Mouse (Mus musculus) kidney, embryonic 14.5 days (tissue): ENCODE data around the gene Acbd4. TPM values are rescaled to one million over a fixed set of nuclear protein-coding genes. Genes with fewer than 3 reads are reported as not detected.

Source experiments
- ATAC-seq: fragments of 200-750 bp; cut with Nextera tagmentation; 2 replicates; pipeline ENCODE4 v1.8.0; 2017; ENCODE audit warnings: moderate number of reproducible peaks, mild to moderate bottlenecking, moderate TSS enrichment, moderate library complexity; ENCODE audit not compliant: low FRiP score, low TSS enrichment
- H3K27ac ChIP-seq: fragments of 300-500 bp; sonication (generic); 2 replicates; pipeline ENCODE4 v1.5.1; 2014; ENCODE audit warnings: low read depth, mild to moderate bottlenecking, low read length, moderate library complexity, mixed read lengths
- H3K27me3 ChIP-seq: fragments of 300-500 bp; sonication (generic); 2 replicates; pipeline ENCODE4 v1.6.1; 2014; ENCODE audit warnings: mild to moderate bottlenecking, low read length; ENCODE audit not compliant: control insufficient read depth, insufficient read depth
- H3K36me3 ChIP-seq: fragments of 300-500 bp; sonication (generic); 2 replicates; pipeline ENCODE4 v1.6.1; 2014; ENCODE audit warnings: low read length, mixed read lengths; ENCODE audit not compliant: control insufficient read depth, insufficient read depth
- H3K4me1 ChIP-seq: fragments of 300-500 bp; sonication (generic); 2 replicates; pipeline ENCODE4 v1.6.1; 2014; ENCODE audit warnings: low read length, mixed read lengths; ENCODE audit not compliant: control insufficient read depth, insufficient read depth
- H3K4me2 ChIP-seq: fragments of 300-500 bp; sonication (generic); replicated peaks from 2 replicates; pipeline ENCODE4 v1.6.1; 2014; ENCODE audit warnings: low read depth, mild to moderate bottlenecking, low read length
- H3K4me3 ChIP-seq: fragments of 300-500 bp; sonication (generic); 2 replicates; pipeline ENCODE4 v1.5.1; 2014; ENCODE audit warnings: mild to moderate bottlenecking, low read length
- H3K9ac ChIP-seq: fragments of 300-500 bp; sonication (generic); 2 replicates; pipeline ENCODE4 v1.6.1; 2014; ENCODE audit warnings: low read depth, mild to moderate bottlenecking, low read length, moderate library complexity
- H3K9me3 ChIP-seq: fragments of 300-500 bp; sonication (generic); 2 replicates; pipeline ENCODE4 v1.6.1; 2016; ENCODE audit warnings: low read length; ENCODE audit not compliant: control insufficient read depth
- WGBS: fragments of 180-500 bp; shearing (Covaris S2); extraction: QIAGEN DNeasy Blood & Tissue Kit; methylation state at CpG from one replicate; pipeline ENCODE4 v1.1.7; 2014; 5-methylcytosine and 5-hydroxymethylcytosine counted together
- polyA plus RNA-seq: library from polyadenylated mRNA; unstranded; fragments of >200 nt; fragmentation: Nextera tagmentation; extraction: Ambion mirVana; gene quantifications from 2 replicates; pipeline ENCODE4 v1.2.1, GENCODE M21; 2014

Acbd4 gene
- polyA plus RNA-seq, 1 experiment from 2014 or later = 15.8 TPM

- H3K4me3 ChIP-seq = peak overlapping the region; percentile 70
- no peaks in the 10 kb centered on the region for H3K36me3 ChIP-seq
- peaks cover 21% of the 10 kb centered on the region for H3K4me1 ChIP-seq
- peak; percentile 70 for ATAC-seq
- H3K27me3 ChIP-seq = no peaks in the 10 kb centered on the region
- peak overlapping the region; percentile 85 for H3K9ac ChIP-seq
- peak overlapping the region; percentile 61 for H3K4me2 ChIP-seq
- no peaks in the 10 kb centered on the region for H3K9me3 ChIP-seq
- peak overlapping the region; percentile 86 for H3K27ac ChIP-seq
- under 1% methylated on average over 34 of the region's 34 CpGs for WGBS
These were observed 13.9 kb downstream of the Acbd4 start for GRCm38 (mm10) chr11:103115163-103116007.

- H3K4me3 ChIP-seq = peak within 1 kb of the TSS; percentile 70
- H3K27me3 ChIP-seq = no peaks in the 10 kb centered on the region
- H3K4me2 ChIP-seq = peak within 1 kb of the TSS; percentile 82
- peak; percentile 94 for ATAC-seq
- H3K9me3 ChIP-seq = no peaks in the 10 kb centered on the region
- under 1% methylated on average over 53 of the region's 53 CpGs for WGBS
- H3K36me3 ChIP-seq = no peaks in the 10 kb centered on the region
- H3K27ac ChIP-seq = peak within 1 kb of the TSS; percentile 86
- peaks cover 19% of the 10 kb centered on the region for H3K4me1 ChIP-seq
- H3K9ac ChIP-seq = peak within 1 kb of the TSS; percentile 85
These were observed 14.7 kb downstream of the Acbd4 start, which contains the start of gene Hexim1 for GRCm38 (mm10) chr11:103116008-103116818. Gene Hexim1, plus strand, starts transcription at chr11:103116231.

GRCm38 (mm10) chr11:103116959-103117590 lies 15.6 kb downstream of the Acbd4 start:
- Histone ChIP-seq H3K9ac (peak overlapping the region; percentile 74), H3K36me3 (no peaks in the 10 kb centered on the region), H3K9me3 (no peaks in the 10 kb centered on the region), H3K27me3 (no peaks in the 10 kb centered on the region), H3K4me3 (peak overlapping the region; percentile 70), H3K27ac (peak overlapping the region; percentile 63; the same call in 1 of the 2 replicates), H3K4me1 (peaks cover 13% of the 10 kb centered on the region), H3K4me2 (peak overlapping the region; percentile 82)
- ATAC-seq = peak; percentile 30
- WGBS = under 1% methylated on average over 35 of the region's 35 CpGs

- ATAC-seq = no peak
- peak overlapping the region; percentile 63; the same call in 1 of the 2 replicates for H3K27ac ChIP-seq
- H3K9me3 ChIP-seq = no peaks in the 10 kb centered on the region
- under 1% methylated on average over 38 of the region's 38 CpGs for WGBS
- peak overlapping the region; percentile 74 for H3K9ac ChIP-seq
- peak overlapping the region; percentile 82 for H3K4me2 ChIP-seq
- peak overlapping the region; percentile 70 for H3K4me3 ChIP-seq
- H3K27me3 ChIP-seq = no peaks in the 10 kb centered on the region
- peaks cover 10% of the 10 kb centered on the region for H3K4me1 ChIP-seq
- no peaks in the 10 kb centered on the region for H3K36me3 ChIP-seq
These were observed 16.1 kb downstream of the Acbd4 start for GRCm38 (mm10) chr11:103117591-103118009.

GRCm38 (mm10) chr11:103118866-103119265 lies 17.4 kb downstream of the Acbd4 start:
- Histone ChIP-seq H3K4me1 (peaks cover 10% of the 10 kb centered on the region), H3K4me2 (peak overlapping the region; percentile 82; the same call in 1 of the 2 replicates), H3K4me3 (no peak overlapping the region; the same call in 1 of the 2 replicates), H3K27ac (no peak overlapping the region), H3K9me3 (no peaks in the 10 kb centered on the region), H3K36me3 (no peaks in the 10 kb centered on the region), H3K9ac (no peak overlapping the region), H3K27me3 (no peaks in the 10 kb centered on the region)
- no peak for ATAC-seq
- 91% methylated on average over 2 of the region's 2 CpGs for WGBS

GRCm38 (mm10) chr11:103119609-103120008 lies 18.1 kb downstream of the Acbd4 start:
- H3K9me3 ChIP-seq = no peaks in the 10 kb centered on the region
- H3K27me3 ChIP-seq = no peaks in the 10 kb centered on the region
- ATAC-seq = no peak
- 58% methylated on average over 5 of the region's 5 CpGs for WGBS
- H3K27ac ChIP-seq = no peak overlapping the region
- H3K4me1 ChIP-seq = peaks cover 8% of the 10 kb centered on the region
- H3K4me2 ChIP-seq = no peak overlapping the region
- H3K4me3 ChIP-seq = no peak overlapping the region
- H3K9ac ChIP-seq = no peak overlapping the region
- no peaks in the 10 kb centered on the region for H3K36me3 ChIP-seq

- Histone ChIP-seq H3K4me1 (peaks cover 5% of the 10 kb centered on the region; the same call in 1 of the 2 replicates), H3K9me3 (no peaks in the 10 kb centered on the region), H3K27me3 (no peaks in the 10 kb centered on the region), H3K4me3 (no peak overlapping the region), H3K4me2 (no peak overlapping the region), H3K9ac (no peak overlapping the region), H3K27ac (no peak overlapping the region), H3K36me3 (no peaks in the 10 kb centered on the region)
- no peak for ATAC-seq
- WGBS = 56% methylated on average over 5 of the region's 5 CpGs
These were observed 18.8 kb downstream of the Acbd4 start for GRCm38 (mm10) chr11:103120315-103120714.

GRCm38 (mm10) chr11:103131701-103132575 lies 30.5 kb downstream of the Acbd4 start, which contains the start of gene Hexim2:
Gene Hexim2, plus strand, starts transcription at chr11:103132429.
- Histone ChIP-seq H3K27ac (peak within 1 kb of the TSS; percentile 98), H3K9ac (peak within 1 kb of the TSS; percentile 100), H3K4me3 (peak within 1 kb of the TSS; percentile 98), H3K36me3 (no peaks in the 10 kb centered on the region), H3K4me1 (peaks cover 25% of the 10 kb centered on the region; the same call in 1 of the 2 replicates), H3K4me2 (peak within 1 kb of the TSS; percentile 57), H3K27me3 (no peaks in the 10 kb centered on the region), H3K9me3 (no peaks in the 10 kb centered on the region)
- peak; percentile 59 for ATAC-seq
- under 1% methylated on average over 39 of the region's 39 CpGs for WGBS
